Mouse (Mus musculus) WW6 (cell line): ENCODE measurements around the gene Pla2g4c.

Experiments
- DNase-seq: peaks from one replicate; pipeline ENCODE4 v3.0.0-alpha.2; 2013; ENCODE audit warnings: low read depth, low spot score

Pla2g4c gene

GRCm38 (mm10) chr7:13355943-13356342 lies 31.5 kb downstream of the Pla2g4c start:
- DNase-seq, result no peak

- DNase-seq, result no peak
Observed at GRCm38 (mm10) chr7:13380588-13380987, 56.1 kb downstream of the Pla2g4c start.

- DNase-seq, result no peak
Observed at GRCm38 (mm10) chr7:13397832-13398231, 73.4 kb downstream of the Pla2g4c start, which contains the start of gene Cabp5. TSS of gene Cabp5 (plus strand) at chr7:13398132.
